Mouse (Mus musculus) testis, adult 2 months (tissue): ENCODE results near the gene Apbb1ip.

Experiments
- CTCF ChIP-seq: fragments of 200-500 bp; IDR thresholded peaks from 2 replicates; pipeline ENCODE4 v1.5.1; 2012; ENCODE audit warnings: low read depth, mild to moderate bottlenecking, inconsistent platforms, low read length, moderate library complexity; ENCODE audit not compliant: control insufficient read depth, insufficient read depth, insufficient replicate concordance
- POLR2A ChIP-seq: fragments of 200-500 bp; IDR thresholded peaks from 2 replicates; pipeline ENCODE4 v1.6.1; 2012; ENCODE audit warnings: low read depth, mild to moderate bottlenecking, inconsistent platforms, low read length, moderate library complexity; ENCODE audit not compliant: control insufficient read depth

GRCm38 (mm10) chr2:22746785-22747184 is 27.1 kb upstream of the Apbb1ip start:
- no peak for TF ChIP-seq CTCF
- TF ChIP-seq POLR2A, result no peak
